Mouse (Mus musculus) c-Kit-positive CD71-positive TER-119-negative erythroid progenitor cells, embryonic 14.5 days (primary cell): ENCODE data around the gene Snrnp200.
"Not testable (repeated sequence)": the region's sequence is repeated elsewhere in the genome, so short reads cannot be mapped to it uniquely, and the experiment has no call there.

ENCODE experiments used
- DNase-seq: peaks from one replicate; pipeline ENCODE4 v3.0.0-alpha.2; 2013; ENCODE audit warnings: low read depth

Gene Snrnp200

GRCm38 (mm10) chr2:127254604-127255134 lies 46.5 kb downstream of the Snrnp200 start:
- no peak for DNase-seq

- DNase-seq = no peak
These were observed 47.1 kb downstream of the Snrnp200 start for GRCm38 (mm10) chr2:127255294-127255693.

GRCm38 (mm10) chr2:127259340-127259739 lies 51.2 kb downstream of the Snrnp200 start:
- no peak for DNase-seq

- no peak for DNase-seq
These were observed 54.3 kb downstream of the Snrnp200 start for GRCm38 (mm10) chr2:127262480-127262879.

GRCm38 (mm10) chr2:127267854-127268253 lies 59.7 kb downstream of the Snrnp200 start:
- no peak for DNase-seq

- DNase-seq = peak; percentile 94
These were observed 61.5 kb downstream of the Snrnp200 start, which contains the start of gene Stard7 for GRCm38 (mm10) chr2:127269491-127270299. Gene Stard7 (plus strand): TSS chr2:127270218.

- no peak for DNase-seq
These were observed 62.3 kb downstream of the Snrnp200 start for GRCm38 (mm10) chr2:127270300-127271041.

- DNase-seq = no peak
These were observed 62.9 kb downstream of the Snrnp200 start for GRCm38 (mm10) chr2:127271042-127271515.

GRCm38 (mm10) chr2:127272049-127272448 lies 63.9 kb downstream of the Snrnp200 start:
- not testable (repeated sequence) for DNase-seq

- DNase-seq = no peak
These were observed 64.6 kb downstream of the Snrnp200 start for GRCm38 (mm10) chr2:127272806-127273205.

- no peak for DNase-seq
These were observed 66.4 kb downstream of the Snrnp200 start for GRCm38 (mm10) chr2:127274590-127274989.

GRCm38 (mm10) chr2:127275551-127276320 lies 67.5 kb downstream of the Snrnp200 start:
- no peak for DNase-seq

- no peak for DNase-seq
These were observed 70.0 kb downstream of the Snrnp200 start for GRCm38 (mm10) chr2:127278162-127278561.
